Mouse (Mus musculus) T-cell, adult 2 months (primary cell): ENCODE data around the gene Myoz2.

Experiments
- DNase-seq: peaks from one replicate; pipeline ENCODE4 v3.0.0; 2022; ENCODE audit warnings: low spot score

Gene Myoz2

DNA sequence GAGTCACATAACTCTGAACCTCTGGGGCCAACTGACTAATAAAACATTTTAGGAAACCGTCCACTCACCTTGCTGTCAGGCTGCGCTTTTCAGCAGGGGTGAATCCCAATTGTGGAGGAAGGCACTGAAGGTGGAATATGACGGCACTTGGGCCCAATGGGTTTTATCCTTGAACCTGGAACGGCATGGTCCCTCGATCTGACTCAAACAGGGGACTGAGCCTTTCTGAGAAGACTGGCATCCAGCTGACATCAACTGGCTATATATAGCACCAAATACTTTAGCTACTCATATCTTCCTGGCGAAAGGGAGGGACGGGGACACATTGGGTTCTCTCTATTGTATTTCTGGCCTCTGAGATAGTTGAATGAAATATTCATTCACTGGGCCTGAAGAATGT is at the start of gene Myoz2:
TSS of gene Myoz2 (minus strand) at position 264 of the 400 bp plus-strand sequence.
- no peak for DNase-seq

GRCm38 (mm10) chr3:123081665-123082064 is 46.9 kb upstream of the Myoz2 start:
- DNase-seq: no peak

DNA sequence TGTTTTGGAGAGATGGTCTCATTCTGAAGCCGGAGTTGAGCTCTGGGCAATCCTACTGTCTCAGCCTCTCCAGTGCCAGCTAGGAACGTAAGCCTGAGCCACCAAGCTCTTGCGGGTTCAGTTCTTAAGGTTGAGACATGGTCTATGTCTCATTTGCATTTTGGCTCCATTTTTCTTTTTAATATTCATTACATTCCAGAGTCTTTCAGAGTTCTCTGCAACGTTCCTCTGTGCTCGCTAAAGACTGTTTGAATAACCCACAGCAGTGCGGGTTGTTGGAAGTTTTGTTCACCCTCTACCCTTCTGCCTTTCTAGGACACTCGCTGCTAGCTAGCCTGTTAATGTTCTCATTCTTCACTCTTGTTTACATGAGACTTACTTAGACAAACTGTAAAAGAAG is 46.1 kb upstream of the Myoz2 start:
- DNase-seq: no peak

DNA sequence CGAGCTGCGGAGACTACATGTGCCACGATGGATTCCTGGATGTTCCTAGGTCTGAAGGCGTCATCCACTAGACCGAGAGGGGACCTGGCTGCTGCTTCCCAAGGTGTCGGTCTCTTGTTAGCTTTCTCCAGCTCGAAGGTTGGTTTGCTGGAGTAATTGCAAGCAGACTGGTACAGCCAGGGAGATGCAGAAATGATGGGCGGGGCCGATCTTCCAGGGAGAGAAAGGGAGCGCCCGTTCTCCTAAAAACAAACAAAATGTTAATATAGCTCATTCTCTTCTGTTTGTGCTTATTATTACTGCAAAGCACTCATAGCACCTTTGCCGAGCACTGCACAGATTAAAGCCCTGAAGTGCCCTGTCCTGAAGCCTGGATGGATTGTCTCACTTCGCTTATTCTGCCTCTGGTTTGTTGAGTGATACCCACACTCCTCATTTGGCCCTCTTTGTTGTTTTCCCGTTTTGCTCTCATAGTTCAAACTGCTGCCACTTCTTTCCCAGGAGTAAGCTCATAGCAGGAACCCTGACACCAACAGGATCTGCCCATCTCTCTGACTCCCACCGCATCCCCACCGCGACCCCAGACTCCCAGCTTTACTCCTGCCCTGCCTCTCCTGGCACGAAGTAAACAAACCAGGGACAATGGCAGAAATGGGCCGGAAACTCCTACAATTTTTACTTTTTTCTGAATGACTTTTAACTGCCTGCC is 45.4 kb upstream of the Myoz2 start:
- DNase-seq: no peak

GRCm38 (mm10) chr3:123075759-123076158 is 40.9 kb upstream of the Myoz2 start:
- no peak for DNase-seq

GRCm38 (mm10) chr3:123075034-123075433 is 40.2 kb upstream of the Myoz2 start:
- no peak for DNase-seq

GRCm38 (mm10) chr3:123073351-123073750 is 38.5 kb upstream of the Myoz2 start:
- no peak for DNase-seq

DNA sequence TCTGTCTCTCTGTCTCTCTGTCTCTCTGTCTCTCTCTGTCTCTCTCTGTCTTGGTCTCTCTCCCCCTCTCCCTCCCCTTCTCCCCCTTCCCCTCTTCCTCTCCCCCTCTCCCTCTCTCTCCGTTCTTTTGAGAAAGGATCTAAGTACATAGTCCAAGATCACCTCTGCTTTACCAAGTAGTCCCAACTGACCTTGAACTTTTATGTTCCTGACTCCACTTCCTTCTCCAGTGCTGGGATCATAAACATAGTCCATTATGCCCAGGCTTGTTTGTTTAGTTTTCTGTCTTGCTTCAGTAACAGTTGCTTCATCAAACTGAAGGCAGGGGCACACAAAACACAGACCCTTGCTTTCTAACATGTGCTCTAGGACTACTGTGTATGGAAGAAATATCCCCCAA is 37.7 kb upstream of the Myoz2 start:
- no peak for DNase-seq

GRCm38 (mm10) chr3:123070996-123071395 is 36.2 kb upstream of the Myoz2 start:
- DNase-seq: no peak

DNA sequence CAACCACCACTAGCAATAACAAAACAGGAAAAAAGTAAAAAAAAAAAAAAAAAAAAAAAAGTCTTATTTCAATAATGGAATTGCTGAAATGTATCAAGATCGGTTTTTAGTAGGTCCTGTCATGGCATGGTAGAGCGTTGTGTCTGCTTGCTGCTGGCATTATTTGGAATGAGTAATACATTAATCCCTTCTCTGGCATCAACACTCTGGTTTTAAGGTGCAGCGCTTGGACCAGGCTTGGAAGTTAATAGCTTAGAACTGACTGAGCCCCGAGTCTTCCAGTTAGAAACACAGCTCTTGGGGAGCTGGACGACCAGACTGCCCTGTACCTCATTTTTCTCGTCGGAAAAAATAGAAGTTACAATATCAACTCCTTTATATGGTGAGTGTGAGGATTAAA is 32.0 kb upstream of the Myoz2 start:
- no peak for DNase-seq

DNA sequence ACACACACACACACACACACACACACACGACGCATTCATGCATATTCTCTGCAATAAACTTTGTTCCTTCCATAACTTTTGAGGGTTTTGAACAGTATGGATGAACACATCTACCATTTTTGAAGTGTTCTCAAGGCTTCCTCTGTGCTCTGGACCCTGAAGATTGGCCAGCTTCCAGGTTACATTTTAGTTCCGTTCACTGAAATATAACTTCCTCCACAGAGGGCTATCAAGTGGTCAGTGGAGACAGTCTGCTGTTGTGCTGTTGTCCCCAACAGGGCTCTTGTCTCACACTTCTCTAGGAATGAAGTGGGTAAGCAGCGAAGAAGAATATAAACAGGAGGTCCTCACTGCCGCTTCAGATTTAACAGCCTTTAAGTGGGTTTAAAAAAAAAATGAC is 30.7 kb upstream of the Myoz2 start:
- DNase-seq: no peak

- no peak for DNase-seq
These were observed 29.4 kb upstream of the Myoz2 start for GRCm38 (mm10) chr3:123064186-123064585.

DNA sequence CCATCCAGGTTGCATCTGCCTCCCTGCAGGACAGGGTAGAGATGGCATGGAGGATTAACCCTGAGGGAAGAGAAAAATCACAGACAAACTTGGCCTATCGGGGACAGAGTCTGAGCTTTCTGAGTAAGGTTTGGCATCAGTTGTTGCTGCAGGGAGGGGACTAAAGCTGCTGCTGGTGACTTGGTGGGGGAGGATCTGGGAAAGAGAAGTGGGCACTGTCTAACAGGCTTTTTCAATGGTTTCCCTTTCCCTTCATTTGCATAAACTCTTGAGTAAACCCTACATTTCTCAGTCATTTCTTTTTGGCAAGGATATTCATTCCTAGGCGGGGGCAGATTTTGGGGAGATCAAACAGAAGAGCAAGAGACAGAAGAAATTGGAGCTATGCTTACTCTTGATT is 27.1 kb upstream of the Myoz2 start:
- no peak for DNase-seq

- DNase-seq: no peak
These were observed 24.0 kb upstream of the Myoz2 start for GRCm38 (mm10) chr3:123058832-123059231.

DNA sequence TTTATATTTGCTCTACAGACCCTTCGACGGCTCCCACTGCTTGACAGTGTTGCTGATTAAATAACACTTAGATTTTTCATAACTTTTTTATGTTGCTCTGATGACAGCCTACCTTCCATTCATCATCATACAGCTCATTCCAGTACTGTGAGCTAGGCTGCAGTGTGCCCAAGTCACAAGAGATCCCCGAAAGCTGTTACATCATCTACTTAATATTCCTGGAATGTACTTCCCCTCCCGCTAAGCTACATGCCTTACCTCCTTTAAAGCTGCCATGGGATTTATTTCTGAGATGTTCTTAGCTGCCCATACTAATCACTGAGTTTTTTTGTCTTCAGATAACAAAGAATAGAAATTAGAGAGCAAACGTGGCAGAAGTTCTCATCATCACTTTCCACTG is 19.4 kb upstream of the Myoz2 start:
- no peak for DNase-seq

- no peak for DNase-seq
These were observed 18.6 kb upstream of the Myoz2 start for GRCm38 (mm10) chr3:123053192-123053938.

GRCm38 (mm10) chr3:123042308-123042707 is 7.5 kb upstream of the Myoz2 start:
- no peak for DNase-seq

DNA sequence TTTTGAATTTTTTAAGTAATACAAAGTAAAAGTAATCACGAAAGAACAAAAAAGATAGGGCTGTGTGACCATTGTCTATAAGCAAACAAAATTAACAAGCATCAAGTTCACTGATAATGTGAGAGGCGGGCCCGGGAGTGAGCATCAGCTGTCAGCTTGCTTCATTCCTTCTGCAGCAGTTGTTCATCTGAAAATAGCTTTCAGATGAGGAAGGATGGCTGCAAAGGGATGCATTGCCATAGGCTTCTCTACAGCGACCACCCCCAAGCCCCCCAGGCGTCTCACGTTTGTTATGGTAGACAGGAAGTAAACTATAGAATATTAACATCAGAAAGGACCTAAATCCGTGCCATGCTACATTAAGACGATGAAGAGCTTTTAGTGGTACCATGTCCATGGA is 1.0 kb downstream of the Myoz2 start:
- no peak for DNase-seq

GRCm38 (mm10) chr3:123025634-123026033 is 9.2 kb downstream of the Myoz2 start:
- DNase-seq: no peak

GRCm38 (mm10) chr3:123024496-123025234 is 10.2 kb downstream of the Myoz2 start:
- no peak for DNase-seq

DNA sequence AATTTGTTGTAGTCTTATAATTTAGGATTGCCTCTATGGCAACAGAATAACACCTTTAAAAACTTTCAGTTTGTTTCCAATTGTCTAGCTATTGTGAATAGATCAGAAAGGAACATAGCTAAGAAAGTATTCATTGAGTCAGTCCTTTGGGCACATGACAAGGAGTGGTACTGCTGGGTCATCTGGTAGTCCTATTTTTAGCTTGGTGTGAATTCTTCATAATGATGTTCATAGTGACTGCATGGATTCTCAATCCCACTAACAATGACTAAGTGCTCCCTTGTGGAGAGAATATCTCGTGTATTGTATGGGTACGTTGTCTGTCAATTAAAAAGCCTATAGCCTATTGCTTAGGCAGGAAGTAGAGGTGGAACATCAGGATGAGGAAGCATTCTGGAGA is 16.0 kb downstream of the Myoz2 start:
- no peak for DNase-seq

GRCm38 (mm10) chr3:123013476-123013875 is 21.3 kb downstream of the Myoz2 start:
- DNase-seq: no peak

- no peak for DNase-seq
These were observed 25.4 kb downstream of the Myoz2 start for GRCm38 (mm10) chr3:123009417-123009816.
